Mouse (Mus musculus): ENCODE measurements around the gene Prl2c1.
"Not testable (repeated sequence)": the region's sequence is repeated elsewhere in the genome, so short reads cannot be mapped to it uniquely, and the experiment has no call there.

Prl2c1 gene

GRCm38 (mm10) chr13:27849042-27849441 lies at the start of gene Prl2c1:
Prl2c1 (plus strand) TSS chr13:27849342.
- CTCF ChIA-PET = no interaction called here

GRCm38 (mm10) chr13:27801354-27801753 lies 47.8 kb upstream of the Prl2c1 start, which contains the start of gene Prl2a1:
Prl2a1 (plus strand) TSS chr13:27801654.
- CTCF ChIA-PET = no interaction called here

- CTCF ChIA-PET = no interaction called here
Measured at GRCm38 (mm10) chr13:27802765-27803164, 46.4 kb upstream of the Prl2c1 start.

- CTCF ChIA-PET = not testable (repeated sequence)
Measured at GRCm38 (mm10) chr13:27904236-27904635, 55.1 kb downstream of the Prl2c1 start.
